Mouse (Mus musculus): ENCODE measurements around the gene Npy1r.

- no peak for TF ChIP-seq EP300 (IDR thresholded peaks at IDR 0.05; ENCODE audit: insufficient read depth, low read depth, low read length)
- no peak for TF ChIP-seq CTCF (IDR thresholded peaks at IDR 0.05)
- TF ChIP-seq POLR2A (IDR thresholded peaks at IDR 0.05; ENCODE audit: insufficient read depth, low read depth, low read length): no peak
Observed at GRCm38 (mm10) chr8:66698782-66699181, 1.8 kb downstream of the Npy1r start.
